In genomic region chr1:162225621-162226147, GRCm38 (mm10) we compare ENCODE assay signal across 12 mouse cellular contexts.
DNase-seq lines count a peak whose midpoint lies in the region; ATAC-seq and TF ChIP-seq lines count a peak whose summit lies in the region.
"Had no signal": no experiment of that assay in that cellular context is flagged by ENCODE, and none has a peak within 500 bp of the region (broad histone marks: within the 10 kb centered on the region; RNA-seq: fewer than 3 reads in every experiment).

No protein-coding gene starts in this region.

- WGBS in heart, embryonic 11.5 days (ENCODE audit: insufficient replicate concordance): 44% methylated on average over 7 of the region's 7 CpGs
- WGBS in liver, embryonic 11.5 days: 65% methylated on average over 7 of the region's 7 CpGs
- WGBS in small intestine, adult 2 months: 46% methylated on average over 7 of the region's 7 CpGs

- DNase-seq in heart, postnatal 10 days: no peak
- no peak for DNase-seq in liver, embryonic 11.5 days (ENCODE audit: low spot score)
- DNase-seq in liver: no peak
- DNase-seq in urinary bladder, postnatal 4 days (ENCODE audit: low spot score in 2 of 2): no peak
- no peak for DNase-seq in c-Kit-positive CD71-positive TER-119-positive erythroid progenitor cells, embryonic 14.5 days (ENCODE audit: low spot score)
- DNase-seq: cerebellum, postnatal 10 days; left cerebral cortex, postnatal 4 days had no signal

- TF ChIP-seq CTCF in embryonic fibroblast, embryonic 13.5 days (IDR thresholded peaks at IDR 0.05; ENCODE audit: borderline replicate concordance, insufficient read depth, low read length): no peak
- no peak for TF ChIP-seq CTCF in small intestine, adult 2 months (IDR thresholded peaks at IDR 0.05; ENCODE audit: extremely low read depth, insufficient read length, insufficient replicate concordance, low read depth, low read length)

- TF ChIP-seq POLR2A in embryonic fibroblast, embryonic 13.5 days (IDR thresholded peaks at IDR 0.05; ENCODE audit: low read depth, low read length): peak; percentile 87
- TF ChIP-seq POLR2A in small intestine, adult 2 months (IDR thresholded peaks at IDR 0.05; ENCODE audit: low read depth, low read length): no peak

- no peak overlapping the region for H3K4me2 ChIP-seq in heart, embryonic 11.5 days
- no peak overlapping the region for H3K4me2 ChIP-seq in liver, embryonic 11.5 days
- H3K4me2 ChIP-seq: forebrain, embryonic 13.5 days had no signal

- peak; percentile 37; the same call in 1 of the 2 replicates for ATAC-seq in heart, embryonic 11.5 days (replicated peaks; ENCODE audit: insufficient number of reproducible peaks, low FRiP score, low TSS enrichment)
- no peak for ATAC-seq in liver, embryonic 11.5 days (replicated peaks; ENCODE audit: low FRiP score)
- ATAC-seq: forebrain, embryonic 13.5 days had no signal

- no peaks in the 10 kb centered on the region for H3K4me1 ChIP-seq in heart, embryonic 11.5 days (ENCODE audit: control insufficient read depth, insufficient read depth, low read length)
- H3K4me1 ChIP-seq in liver, embryonic 11.5 days (replicated peaks; ENCODE audit: control insufficient read depth, insufficient read depth, low read length): 0 out of 2 replicates have a peak, but pooled peaks cover 2% of the 10 kb centered on the region
- peaks cover 6% of the 10 kb centered on the region; the same call in 1 of the 2 replicates for H3K4me1 ChIP-seq in embryonic fibroblast, embryonic 13.5 days (ENCODE audit: control insufficient read depth, insufficient read depth, low read length)
- no peaks in the 10 kb centered on the region for H3K4me1 ChIP-seq in small intestine, adult 2 months (ENCODE audit: control insufficient read depth, insufficient read depth, insufficient read length, low read length)
- H3K4me1 ChIP-seq: forebrain, embryonic 13.5 days had no signal

- no peak overlapping the region for H3K4me3 ChIP-seq in heart, embryonic 11.5 days (ENCODE audit: low read depth, low read length)
- no peak overlapping the region for H3K4me3 ChIP-seq in liver, embryonic 11.5 days (ENCODE audit: low read depth, low read length)
- no peak overlapping the region for H3K4me3 ChIP-seq in embryonic fibroblast, embryonic 13.5 days (ENCODE audit: insufficient read depth, low read length)
- no peak overlapping the region for H3K4me3 ChIP-seq in small intestine, adult 2 months (ENCODE audit: low read depth, low read length)
- H3K4me3 ChIP-seq: forebrain, embryonic 13.5 days; megakaryocyte, embryonic 14.5 days had no signal

- H3K27ac ChIP-seq in heart, embryonic 11.5 days (ENCODE audit: low read depth, low read length): peak overlapping the region; percentile 30; the same call in 1 of the 2 replicates
- H3K27ac ChIP-seq in liver, embryonic 11.5 days (ENCODE audit: low read depth, low read length): 0 out of 2 replicates have a peak overlapping the region, but pooled peaks have one; percentile 21
- H3K27ac ChIP-seq in embryonic fibroblast, embryonic 13.5 days (ENCODE audit: insufficient read depth, low read length): peak overlapping the region; percentile 98
- H3K27ac ChIP-seq in small intestine, adult 2 months (ENCODE audit: insufficient read depth, low read depth, low read length): peak overlapping the region; percentile 32
- H3K27ac ChIP-seq: forebrain, embryonic 13.5 days had no signal

- no peaks in the 10 kb centered on the region for H3K27me3 ChIP-seq in heart, embryonic 11.5 days (ENCODE audit: control insufficient read depth, insufficient read depth, low read length)
- H3K27me3 ChIP-seq in liver, embryonic 11.5 days (replicated peaks; ENCODE audit: control insufficient read depth, insufficient read depth, low read length): no peaks in the 10 kb centered on the region
- no peaks in the 10 kb centered on the region for H3K27me3 ChIP-seq in small intestine, adult 2 months (ENCODE audit: control insufficient read depth, insufficient read depth, low read length)
- H3K27me3 ChIP-seq: forebrain, embryonic 13.5 days; megakaryocyte, embryonic 14.5 days had no signal

- no peaks in the 10 kb centered on the region for H3K36me3 ChIP-seq in heart, embryonic 11.5 days (ENCODE audit: control insufficient read depth, insufficient read depth, low read length)
- H3K36me3 ChIP-seq in liver, embryonic 11.5 days (ENCODE audit: control insufficient read depth, insufficient read depth, low read length): no peaks in the 10 kb centered on the region
- no peaks in the 10 kb centered on the region for H3K36me3 ChIP-seq in small intestine, adult 2 months (ENCODE audit: control insufficient read depth, insufficient read depth, low read length)

- intact Hi-C loops in heart, postnatal 10 days (cut with DNase I): no loop called here

- no peak overlapping the region for H3K9ac ChIP-seq in heart, embryonic 11.5 days (ENCODE audit: low read depth, low read length)
- H3K9ac ChIP-seq in liver, embryonic 11.5 days (ENCODE audit: low read depth, low read length): no peak overlapping the region
- H3K9ac ChIP-seq: forebrain, embryonic 13.5 days had no signal

- no peaks in the 10 kb centered on the region for H3K9me3 ChIP-seq in heart, embryonic 11.5 days (replicated peaks; ENCODE audit: control insufficient read depth, low read length)
- no peaks in the 10 kb centered on the region for H3K9me3 ChIP-seq in liver, embryonic 11.5 days (ENCODE audit: control insufficient read depth, low read length)
- H3K9me3 ChIP-seq: forebrain, embryonic 13.5 days; megakaryocyte, embryonic 14.5 days had no signal

Comparison
In these comparisons a context has a peak if more than half of its experiments do, and no peak if none do; other contexts are left out.
1. H3K27ac ChIP-seq: peak in every context shown above with its lines; median percentile 98 in embryonic fibroblast, embryonic 13.5 days; 32 in small intestine, adult 2 months; 30 in heart, embryonic 11.5 days; 21 in liver, embryonic 11.5 days.